Mouse (Mus musculus) T-cell, adult 66 days (primary cell): ENCODE results near the gene Gm8011. TPM values are rescaled to one million over a fixed set of nuclear protein-coding genes. Genes with fewer than 3 reads are reported as not detected.

Source experiments
- total RNA-seq, 2 experiments: library from RNA; stranded (reverse); gene quantifications; 3 replicates in 1 of 2; 4 replicates in 1 of 2; pipeline ENCODE4 v1.2.4; 2023

Gm8011 gene
- total RNA-seq, result not detected

GRCm38 (mm10) chr14:42463581-42463980 is at the start of gene Gm8011:
Gene Gm8011 (plus strand): TSS chr14:42463881.

GRCm38 (mm10) chr14:42439573-42439972 is 24.1 kb upstream of the Gm8011 start, which contains the start of gene Gm8005:
Gene Gm8005 (minus strand): TSS chr14:42439673.

GRCm38 (mm10) chr14:42502249-42502648 is 38.6 kb downstream of the Gm8011 start, which contains the start of gene Gm8020:
Gene Gm8020 (minus strand): TSS chr14:42502349.

Other genes starting within 250 kb of the Gm8011 start
- not detected for gene Gm17026, start 203.8 kb upstream of the Gm8011 start, total RNA-seq
- not detected for gene Gm9611, start 166.5 kb upstream of the Gm8011 start, total RNA-seq
- gene Gm7995, start 153.7 kb upstream of the Gm8011 start, total RNA-seq, result not detected
- gene Gm8005, start 24.2 kb upstream of the Gm8011 start, total RNA-seq, result not detected
- gene Gm8020, start 38.5 kb downstream of the Gm8011 start, total RNA-seq, result not detected
- not detected for gene Gm8024, start 60.4 kb downstream of the Gm8011 start, total RNA-seq
- gene Gm17124, start 136.0 kb downstream of the Gm8011 start, total RNA-seq, result not detected
- gene Gm3633, start 178.0 kb downstream of the Gm8011 start, total RNA-seq, result not detected
- gene Gm10378, start 192.1 kb downstream of the Gm8011 start, total RNA-seq, result not detected